Mouse (Mus musculus) cortical plate, adult 2 months (tissue): Measurements from ENCODE around the gene Noct.

ENCODE experiments used
- CTCF ChIP-seq: fragments of 200-500 bp; IDR thresholded peaks from 2 replicates; pipeline ENCODE4 v1.5.1; 2011; ENCODE audit warnings: mild to moderate bottlenecking, control low read depth, low read length; ENCODE audit not compliant: insufficient read depth; ENCODE audit errors: extremely low read depth
- POLR2A ChIP-seq: fragments of 200-500 bp; IDR thresholded peaks from 2 replicates; pipeline ENCODE4 v1.6.1; 2011; ENCODE audit warnings: mild to moderate bottlenecking, low read length, control low read depth; ENCODE audit not compliant: insufficient read depth; ENCODE audit errors: extremely low read depth

DNA sequence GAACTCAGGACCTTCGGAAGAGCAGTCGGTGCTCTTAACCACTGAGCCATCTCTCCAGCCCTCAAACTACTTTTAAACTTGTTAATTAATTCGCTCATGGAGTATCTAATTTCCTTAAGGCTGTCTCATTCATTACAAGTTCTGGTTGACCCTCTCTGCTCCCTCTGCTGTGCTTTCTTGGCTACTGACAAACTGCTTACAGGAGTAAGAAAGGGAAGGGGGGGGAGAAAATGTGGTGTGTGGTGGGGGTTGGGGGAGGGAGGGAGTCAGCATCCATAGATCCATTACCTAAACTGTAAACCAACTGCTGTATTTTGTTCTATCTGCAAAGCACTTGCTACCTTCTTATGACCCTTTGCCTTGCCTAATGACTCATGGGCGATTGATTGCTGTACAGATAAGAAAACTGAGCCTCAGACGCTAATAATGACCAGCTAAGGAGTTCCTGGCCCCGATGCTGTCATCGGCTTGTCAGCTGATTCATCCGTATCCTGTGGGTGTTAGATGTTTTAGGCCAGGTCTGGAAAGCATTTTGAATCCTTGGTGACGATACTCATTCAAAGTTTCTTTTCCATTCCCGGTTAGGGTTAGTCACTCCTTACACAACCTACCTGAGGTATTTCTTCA, 1.3 kb upstream of the Noct start:
- no peak for TF ChIP-seq CTCF
- no peak for TF ChIP-seq POLR2A
